Mouse (Mus musculus): ENCODE data around the gene Egfr.

Egfr gene

DNA sequence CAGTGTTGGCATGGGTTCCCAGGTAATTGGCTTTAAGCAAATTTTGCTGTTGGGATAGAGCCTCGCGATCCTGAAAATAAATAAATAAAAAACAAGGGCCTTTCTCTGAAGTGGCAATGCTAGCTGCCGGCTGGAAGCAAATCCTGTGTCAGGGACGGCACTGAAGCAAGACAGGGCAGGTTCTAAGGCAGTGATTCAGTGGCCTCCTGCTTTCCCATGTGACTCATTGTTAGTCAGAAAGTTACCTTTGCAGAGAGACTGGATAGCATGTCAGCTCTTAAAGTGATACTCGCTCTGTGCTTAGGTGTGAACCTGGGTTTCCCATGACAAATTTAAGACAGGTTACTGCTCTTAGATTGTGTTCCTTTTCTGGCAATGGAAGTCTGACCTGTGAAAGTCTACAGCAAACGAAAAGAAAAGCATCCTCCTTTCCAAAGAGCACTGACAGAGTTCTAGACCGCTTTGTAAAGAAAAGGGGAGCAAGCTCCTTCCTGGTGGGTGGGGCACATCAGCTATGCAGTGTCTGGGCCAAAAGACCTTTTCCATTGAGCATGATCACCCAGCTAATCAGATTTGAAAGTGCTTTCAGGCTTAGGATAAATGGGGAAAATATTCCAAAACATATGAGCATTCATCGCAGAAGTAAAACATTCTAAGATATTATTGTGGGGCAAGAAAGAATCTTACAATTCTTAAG, 78.7 kb downstream of the Egfr start:
- DNase-seq, result no peak

DNA sequence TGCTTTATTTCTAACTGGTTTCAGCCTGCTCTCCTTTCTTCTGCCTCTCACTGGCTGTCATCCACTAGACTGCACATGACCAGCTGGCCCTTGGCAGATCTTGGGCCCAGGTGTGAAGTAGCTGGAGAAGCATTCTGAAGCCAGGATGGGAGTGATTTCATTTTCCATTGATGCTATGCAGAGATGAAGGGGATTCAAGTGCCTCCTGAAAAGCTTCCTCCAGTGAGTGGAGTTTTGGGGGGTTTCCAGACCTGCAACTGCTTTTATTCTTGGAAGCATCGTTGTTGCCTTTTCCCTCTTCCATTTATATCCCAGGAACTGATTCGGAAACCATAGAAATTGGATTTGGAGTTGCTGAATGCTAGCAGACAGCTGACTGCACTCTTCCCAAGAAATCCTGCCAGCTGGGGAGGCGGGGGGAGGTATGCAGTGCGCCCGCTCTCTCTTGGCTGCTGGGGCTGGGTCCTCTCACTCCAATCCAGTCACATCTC, 80.0 kb downstream of the Egfr start:
- DNase-seq, result no peak

DNA sequence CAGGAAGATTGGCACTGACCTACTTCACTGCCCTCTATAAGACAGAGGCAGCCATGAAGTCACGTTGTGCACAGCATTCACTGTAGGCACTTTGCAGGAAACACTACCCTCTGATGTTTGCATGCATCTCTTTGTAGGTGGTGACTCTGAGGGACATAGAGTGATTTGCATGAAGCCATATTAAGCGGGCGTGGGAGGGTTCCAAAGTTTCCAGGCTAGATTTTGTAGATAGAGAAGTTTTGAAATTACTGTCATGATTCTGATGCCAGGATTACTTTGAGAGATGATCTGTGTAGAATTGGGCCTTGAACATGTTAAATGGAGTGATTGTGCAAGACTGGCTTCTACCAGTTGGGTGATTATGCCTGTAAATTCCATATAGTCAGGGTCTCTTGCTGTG, 86.8 kb downstream of the Egfr start:
- no peak for DNase-seq

DNA sequence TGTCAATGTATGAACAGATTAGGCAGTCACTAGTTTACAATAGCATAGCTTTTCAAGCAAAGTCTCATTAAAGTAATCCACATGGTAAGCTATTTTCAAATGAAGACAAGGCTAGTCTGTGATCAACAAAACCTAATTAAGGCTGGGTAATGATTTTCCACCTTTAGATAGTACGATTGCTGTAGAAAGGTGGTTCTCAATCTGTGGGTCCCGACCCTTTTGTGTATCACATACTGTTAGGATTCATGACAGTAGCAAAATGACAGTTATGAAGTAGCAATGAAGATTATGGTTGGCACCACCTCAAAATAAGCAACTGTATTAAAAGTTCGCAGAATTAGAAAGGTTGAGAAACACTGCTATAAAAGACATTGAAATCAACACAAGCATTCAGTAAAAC, 90.9 kb downstream of the Egfr start:
- no peak for DNase-seq

DNA sequence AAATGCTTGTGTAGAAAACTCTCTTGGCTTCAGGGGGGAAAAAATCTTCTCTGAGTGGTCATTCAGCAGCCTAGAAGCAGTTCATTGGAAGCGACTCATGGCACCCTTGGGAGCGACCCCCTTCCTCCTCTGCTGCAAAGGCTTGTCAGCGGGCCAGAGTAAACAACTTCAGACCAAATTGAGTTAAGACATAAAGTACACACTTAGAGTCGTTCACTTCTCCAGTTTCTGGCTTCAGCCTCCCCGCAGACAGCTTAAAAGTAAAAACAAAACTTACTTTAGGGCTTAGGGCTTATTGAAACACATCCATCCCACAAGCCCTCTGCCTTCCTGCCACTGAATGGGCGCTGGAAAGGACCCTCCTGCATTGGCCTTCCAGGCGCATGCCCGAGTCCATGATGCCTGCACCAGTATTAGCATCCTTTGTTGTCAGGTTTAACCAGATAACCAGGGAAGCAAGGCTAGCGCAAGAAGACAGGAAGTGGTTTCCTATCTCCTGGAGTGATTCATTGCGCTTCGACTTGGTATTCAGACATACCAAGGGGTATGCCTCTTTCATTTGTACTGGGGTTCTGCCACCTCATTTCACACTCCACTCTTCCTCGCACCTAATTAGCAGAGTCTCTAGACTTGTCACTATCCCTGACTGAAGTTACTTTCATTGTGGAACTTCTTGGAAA, 92.0 kb downstream of the Egfr start:
- DNase-seq, result no peak

DNA sequence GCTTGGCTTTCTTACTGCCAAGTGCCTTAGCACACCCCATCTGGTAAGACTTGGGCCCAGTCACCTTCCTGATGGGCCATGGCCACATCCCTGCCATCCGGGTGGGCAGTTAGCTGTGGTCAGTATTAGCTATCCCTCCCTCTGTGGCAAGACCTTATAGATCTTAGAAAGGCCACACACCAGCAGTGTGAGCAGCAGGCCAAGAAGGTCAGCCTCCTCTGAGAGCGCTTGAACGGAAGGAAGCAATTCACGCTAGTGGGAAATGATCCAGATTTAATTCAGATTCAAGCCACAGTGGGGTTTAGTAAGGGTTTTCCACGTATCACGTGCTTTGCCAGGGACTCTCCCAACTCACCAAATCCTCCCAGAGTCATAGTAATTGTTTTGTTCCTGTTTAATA, 96.9 kb downstream of the Egfr start:
- DNase-seq, result no peak

DNA sequence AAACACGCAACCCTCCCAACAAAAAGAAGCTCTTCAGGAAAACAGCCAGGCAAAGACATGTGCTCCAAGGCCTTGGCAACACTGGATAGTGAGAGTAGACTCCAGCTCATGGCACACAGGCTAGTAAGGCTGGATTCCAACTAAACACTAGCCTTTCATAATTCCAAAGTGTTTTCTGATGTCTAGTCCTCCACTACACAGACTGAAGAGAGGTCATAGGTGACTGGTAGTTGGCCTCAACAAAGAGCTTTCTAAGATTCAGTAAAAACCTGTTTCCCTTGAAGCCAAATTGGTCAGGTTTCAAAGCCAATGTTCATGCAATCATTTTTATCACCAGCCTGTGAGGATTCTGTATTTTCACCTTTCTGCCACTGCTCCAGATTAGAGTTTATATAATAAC, 99.4 kb downstream of the Egfr start:
- DNase-seq, result no peak

DNA sequence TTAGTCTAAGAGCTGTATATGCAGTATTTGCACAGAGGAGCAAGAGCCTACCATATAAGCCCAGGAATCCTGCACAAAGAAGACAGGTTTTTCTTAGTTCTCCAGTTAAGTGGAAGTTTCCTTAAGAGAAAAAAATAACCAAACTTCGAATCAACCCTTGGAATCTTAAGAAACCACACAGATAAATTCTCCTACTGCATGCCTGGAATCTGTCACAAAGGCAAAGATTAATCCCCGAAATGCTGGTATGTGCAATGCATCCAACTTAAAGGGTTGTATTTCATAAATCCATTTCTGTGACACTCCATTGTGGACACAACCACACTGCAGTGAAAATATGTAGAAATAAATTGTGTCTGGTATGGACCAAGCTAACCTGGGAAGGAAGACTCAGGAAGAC, 102.1 kb downstream of the Egfr start:
- DNase-seq, result no peak

DNA sequence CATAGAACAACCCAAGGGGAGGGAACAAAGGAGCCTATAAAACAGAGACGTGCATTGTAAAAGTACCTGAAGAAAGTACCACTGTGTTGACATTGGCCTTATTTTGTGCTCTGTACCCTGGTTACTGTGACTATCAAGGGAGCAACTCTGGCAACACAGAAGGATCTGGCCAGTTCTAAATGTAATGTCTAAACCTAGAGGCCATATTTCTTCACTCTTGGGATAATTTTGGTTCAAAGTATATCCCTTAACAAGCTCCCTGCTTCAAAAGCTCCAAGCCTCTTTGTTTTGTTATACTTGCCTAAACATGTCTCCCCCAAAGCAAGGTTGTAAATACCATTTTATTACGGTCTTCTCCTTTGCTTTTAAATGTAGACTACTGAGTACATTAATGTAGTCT, 105.3 kb downstream of the Egfr start:
- DNase-seq, result no peak

DNA sequence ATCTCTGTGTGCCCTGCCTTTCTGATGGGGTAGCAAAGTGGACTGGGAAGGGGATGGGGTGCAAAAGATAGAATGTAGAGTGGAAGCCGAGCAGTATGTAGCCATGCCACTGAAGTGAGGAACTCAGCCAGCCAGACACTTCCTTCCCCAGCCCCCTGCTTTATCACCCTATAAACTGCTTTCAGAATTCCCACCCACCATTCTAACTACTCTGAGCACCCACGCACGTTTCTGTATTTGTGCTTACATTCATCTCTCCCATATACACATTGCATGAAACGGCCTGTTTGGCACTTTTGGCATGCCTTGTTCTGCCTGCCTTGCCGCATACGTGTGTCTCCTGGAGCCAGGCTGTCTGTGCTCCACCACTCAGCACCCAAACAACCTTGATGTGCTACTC, 109.0 kb downstream of the Egfr start:
- no peak for DNase-seq

DNA sequence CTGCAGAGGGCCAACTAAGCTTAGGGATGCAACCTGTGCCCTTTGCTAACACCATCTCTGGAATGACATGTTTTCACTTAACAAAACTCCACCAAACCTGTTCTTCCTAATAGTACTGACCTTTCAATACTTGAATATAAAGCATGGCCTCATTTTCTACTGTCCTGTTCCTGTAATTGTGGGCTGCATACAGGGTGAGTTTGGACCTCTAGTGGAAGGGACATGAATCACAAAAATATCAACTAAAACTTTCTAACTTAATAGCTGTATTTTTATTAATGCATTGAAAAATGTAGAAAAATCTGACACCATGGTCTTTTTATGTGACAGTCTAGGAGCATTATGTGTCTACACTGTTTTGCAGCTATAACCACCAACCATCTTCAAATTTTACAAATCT, 111.5 kb downstream of the Egfr start:
- no peak for DNase-seq

DNA sequence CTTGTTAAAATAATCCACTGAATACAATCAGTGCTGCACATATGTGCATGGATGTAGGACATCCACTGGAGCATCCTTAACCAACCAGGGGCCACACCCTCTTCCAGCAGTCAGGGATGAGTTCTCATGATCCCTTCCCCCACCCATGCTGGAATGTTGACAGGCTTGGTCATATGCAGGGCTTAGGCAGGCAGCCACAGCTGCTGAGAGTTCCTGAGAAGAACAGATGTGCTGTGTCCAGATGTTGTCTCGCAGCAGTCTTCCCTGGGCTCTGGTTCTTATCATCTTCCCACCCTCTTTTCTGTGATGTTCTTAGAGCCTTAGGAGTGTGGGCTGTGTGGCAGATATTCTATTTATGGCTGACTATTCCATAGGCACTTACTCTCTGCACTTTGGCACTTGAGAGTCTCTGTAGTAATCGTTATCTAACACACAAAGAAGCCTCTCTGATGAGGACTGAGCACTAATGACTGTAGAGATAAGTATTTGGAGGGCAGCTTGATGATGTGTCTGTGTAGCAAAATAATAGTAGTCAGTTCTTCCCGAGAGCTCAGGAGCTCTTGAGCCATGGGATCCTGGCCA, 113.1 kb downstream of the Egfr start:
- DNase-seq, result no peak

DNA sequence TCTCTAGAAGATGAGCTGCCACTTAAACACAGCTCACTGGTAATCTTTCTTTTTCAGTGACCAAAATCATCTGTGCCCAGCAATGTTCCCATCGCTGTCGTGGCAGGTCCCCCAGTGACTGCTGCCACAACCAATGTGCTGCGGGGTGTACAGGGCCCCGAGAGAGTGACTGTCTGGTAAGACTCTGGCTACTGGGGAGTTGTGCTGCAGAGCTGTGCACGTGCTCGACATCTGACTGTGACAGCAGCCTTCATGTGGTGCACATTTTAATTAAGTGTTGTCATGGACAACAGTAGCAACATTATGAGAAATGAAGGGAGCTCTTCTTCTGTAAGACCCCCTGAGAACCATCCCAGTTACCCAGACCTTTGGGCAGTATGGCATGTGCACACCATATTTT, 116.0 kb downstream of the Egfr start:
- DNase-seq, result no peak

DNA sequence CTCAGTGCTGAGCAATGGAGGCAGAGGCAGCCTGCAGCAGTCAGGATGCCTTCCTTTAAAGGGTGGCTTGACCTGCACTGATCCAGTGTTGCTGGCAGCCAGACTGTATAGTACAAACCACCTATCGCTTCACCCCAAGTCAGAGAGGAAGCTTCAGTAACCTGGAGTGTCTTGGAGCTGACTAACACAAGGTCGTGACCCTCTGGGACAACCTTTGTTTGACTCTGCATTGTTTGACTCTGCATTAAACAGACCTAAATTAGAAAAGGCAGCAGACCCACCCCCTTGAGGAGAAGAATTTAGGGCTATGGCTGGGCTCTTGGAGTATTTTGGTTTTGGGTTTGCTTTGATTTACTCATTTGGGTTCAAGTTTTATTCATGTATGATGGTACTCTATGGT, 117.5 kb downstream of the Egfr start:
- no peak for DNase-seq

DNA sequence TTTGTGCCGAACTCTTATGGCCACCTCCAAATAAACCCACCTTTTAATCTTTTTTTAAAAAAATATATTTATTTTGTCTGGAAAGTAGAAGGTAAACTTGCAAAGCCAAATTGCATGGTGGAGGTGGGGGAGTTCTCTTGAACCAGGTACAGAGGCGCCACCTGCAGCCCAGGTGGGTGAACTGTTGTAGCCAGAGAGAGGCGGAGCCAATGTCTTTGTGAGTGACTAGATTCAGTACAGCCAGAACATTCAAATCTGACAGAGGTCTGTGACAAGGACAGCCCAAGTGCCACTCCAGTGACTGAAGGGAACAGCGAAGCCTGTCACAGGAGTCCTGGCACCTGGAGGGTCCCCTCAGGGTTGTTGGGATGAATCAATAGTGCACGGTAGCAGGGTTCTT, 119.1 kb downstream of the Egfr start:
- DNase-seq, result peak; percentile 51 to 57

DNA sequence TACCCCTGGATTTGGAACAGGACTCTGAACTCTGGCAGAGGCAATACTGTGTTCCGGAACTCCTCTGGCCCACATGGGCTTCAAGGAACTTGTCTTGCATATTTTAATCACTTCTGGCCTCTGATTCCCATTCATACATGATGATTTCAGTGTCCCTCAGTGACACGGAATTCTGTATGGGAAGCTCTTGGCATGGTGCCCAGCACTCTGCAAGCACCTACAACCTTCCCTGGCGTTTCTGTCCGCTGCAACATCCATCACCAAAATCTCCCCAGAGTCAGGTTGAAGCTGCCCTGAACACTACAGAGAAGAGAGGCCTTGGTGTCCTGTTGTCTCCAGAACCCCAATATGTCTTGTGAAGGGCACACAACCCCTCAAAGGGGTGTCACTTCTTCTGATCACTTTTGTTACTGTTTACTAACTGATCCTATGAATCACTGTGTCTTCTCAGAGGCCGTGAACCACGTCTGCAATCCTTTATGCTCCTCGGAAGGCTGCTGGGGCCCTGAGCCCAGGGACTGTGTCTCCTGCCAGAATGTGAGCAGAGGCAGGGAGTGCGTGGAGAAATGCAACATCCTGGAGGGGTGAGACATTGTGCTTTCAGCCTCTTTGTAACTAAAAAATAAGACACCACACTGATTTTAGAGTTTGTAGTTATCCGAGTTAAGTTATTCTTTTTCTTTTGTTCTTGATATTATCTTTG, 125.8 kb downstream of the Egfr start:
- DNase-seq, result no peak

DNA sequence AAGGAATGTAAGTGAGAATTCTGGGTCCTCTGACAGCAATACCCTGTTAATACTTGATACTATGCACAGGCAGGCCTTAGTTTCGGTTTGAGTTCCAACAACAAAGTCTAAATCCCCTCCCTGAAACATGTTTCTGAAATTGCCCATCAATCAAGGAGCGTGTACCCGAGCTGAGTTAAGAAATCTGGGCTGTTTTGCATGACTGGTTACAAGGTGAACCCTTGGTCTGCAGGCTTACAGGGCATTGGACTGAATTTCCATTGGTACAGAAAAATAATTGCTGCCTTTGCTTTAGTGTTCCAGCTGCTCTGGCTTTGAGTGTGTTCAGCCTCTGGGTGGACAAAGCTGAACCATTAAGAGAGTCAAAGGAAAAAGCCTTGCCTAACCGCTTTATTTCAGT, 129.9 kb downstream of the Egfr start:
- DNase-seq, result no peak

DNA sequence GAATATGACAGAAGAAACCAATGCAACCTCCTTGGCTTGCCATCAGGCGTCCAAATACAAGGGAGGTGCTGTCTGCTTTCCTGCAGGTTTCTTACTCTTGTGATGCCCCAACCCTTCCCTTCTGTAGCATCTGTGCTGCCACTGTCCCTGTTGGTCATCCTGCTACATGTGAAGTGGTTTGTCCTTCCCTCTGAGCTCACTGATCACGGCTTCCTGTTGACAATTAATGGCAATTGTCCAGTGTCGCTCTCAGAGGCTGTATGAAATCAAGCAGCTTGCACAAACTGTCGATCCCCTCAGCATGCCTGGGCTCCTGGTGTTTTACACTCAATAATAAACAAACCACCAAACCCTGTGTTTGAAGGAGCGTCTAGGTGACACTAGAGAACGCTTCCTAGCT, 134.1 kb downstream of the Egfr start:
- DNase-seq, result no peak

DNA sequence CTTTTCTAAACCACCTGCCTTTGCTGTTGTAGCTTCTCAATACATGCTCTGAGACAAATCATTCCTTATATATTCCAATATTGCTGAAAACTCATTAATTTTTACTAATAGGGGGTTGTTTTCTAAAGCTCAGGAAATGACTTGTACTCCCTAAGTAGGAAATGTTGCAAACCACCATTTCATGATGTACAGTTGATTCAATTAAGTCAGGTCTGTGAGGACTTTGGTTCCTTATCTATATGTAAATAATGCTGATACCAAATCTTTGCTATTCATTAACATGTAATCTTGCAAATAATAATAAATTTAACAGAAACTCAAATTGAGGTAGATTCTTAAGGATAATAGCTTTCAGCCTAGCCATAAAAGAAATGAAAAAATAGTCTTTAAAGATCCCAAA, 136.1 kb downstream of the Egfr start:
- no peak for DNase-seq

DNA sequence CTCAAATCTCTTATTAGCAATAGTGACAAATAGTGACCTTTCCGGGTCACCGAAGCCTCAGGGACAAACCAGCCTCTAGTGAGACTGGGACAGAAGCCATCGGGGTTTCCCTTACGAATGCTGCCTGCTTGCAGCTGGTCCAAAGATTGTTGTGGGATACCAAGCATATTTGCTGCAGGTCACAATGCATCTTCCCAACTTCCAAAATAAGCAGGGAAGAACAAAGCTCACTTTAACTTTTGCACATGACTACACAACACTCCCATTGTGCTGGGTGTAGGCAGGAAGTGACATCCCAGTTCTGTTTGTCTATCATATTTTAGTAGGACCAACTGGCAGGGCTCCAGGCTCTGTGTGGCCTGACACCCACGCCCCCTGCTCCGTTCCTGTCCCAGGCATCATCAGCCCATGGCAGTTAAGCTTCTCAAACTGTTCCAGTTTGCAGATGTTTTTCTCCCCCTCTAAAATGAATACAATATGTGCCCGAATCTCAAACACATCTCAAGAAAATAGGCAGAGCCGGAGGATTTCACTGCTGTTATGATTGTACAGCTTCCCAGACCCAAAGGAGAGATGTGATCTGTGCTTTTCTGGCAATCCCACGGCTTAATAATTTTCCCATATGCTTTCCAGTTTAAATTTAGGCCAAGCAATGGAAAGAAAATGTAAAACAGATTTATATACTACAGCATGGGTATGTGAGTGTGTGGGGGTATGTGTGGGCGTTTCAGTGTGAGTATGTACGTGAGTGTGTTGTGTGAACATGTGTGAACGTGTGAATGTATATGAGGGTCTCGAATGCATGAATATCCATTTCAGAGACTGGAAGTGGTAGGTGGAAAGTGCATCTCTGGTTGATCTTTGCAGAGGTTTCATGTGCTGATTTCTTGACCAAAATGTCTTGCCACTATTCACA, 143.7 kb downstream of the Egfr start:
- DNase-seq, result no peak

DNA sequence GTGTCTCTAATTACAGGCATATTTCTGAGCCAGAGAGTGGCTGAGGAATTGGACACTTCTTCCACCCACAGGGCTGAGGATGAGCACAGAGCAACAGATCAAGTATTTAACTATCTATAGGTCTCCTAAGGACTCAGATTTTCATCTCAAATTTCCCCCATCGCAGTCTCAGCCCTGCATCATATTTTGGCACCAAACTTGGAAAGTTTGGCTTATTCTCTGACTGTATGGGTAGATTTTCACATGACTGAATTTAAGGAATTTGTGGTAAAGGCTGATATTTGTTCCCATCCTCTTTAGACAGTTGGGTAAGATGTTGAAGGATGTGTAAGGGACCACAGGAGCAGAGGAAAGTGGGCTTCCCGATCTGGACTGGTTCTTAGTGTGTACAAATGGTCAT, 145.7 kb downstream of the Egfr start:
- DNase-seq, result no peak

DNA sequence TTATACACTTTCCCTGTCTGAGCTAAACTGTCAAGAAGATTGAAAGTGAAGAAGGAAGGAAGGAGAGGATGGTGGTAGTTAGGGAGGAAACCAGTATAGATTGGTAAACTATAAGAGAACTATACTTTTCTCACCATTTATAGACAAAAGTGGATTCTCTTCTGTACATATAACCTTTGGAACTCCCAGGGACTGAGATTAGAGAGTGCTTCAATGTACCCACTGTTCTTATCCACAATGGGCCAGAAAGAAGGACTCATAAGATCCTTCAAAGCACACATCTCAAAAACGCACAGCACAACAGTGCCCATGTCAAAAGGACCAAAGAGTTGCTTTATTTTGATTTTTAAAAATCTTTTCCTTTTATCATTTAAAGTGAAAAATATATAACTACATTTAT, 148.2 kb downstream of the Egfr start:
- no peak for DNase-seq
